Mouse (Mus musculus) lung, embryonic 15.5 days (tissue): ENCODE data around the gene Lyplal1. TPM values are rescaled to one million over a fixed set of nuclear protein-coding genes. Genes with fewer than 3 reads are reported as not detected.
A peak's percentile ranks its signal among the peaks of the same experiment; 100 is the strongest.

Experiments
- ATAC-seq: fragments of 200-750 bp; cut with Nextera tagmentation; 2 replicates; pipeline ENCODE4 v1.8.0; 2017; ENCODE audit warnings: moderate number of reproducible peaks, borderline replicate concordance; ENCODE audit not compliant: low FRiP score, low TSS enrichment; ENCODE audit errors: extremely low read depth
- H3K27ac ChIP-seq: fragments of 300-500 bp; sonication (generic); 2 replicates; pipeline ENCODE4 v1.5.1; 2015; ENCODE audit warnings: moderate library complexity, mild to moderate bottlenecking, inconsistent platforms
- H3K27me3 ChIP-seq: fragments of 300-500 bp; sonication (generic); 2 replicates; pipeline ENCODE4 v1.6.1; 2015; ENCODE audit warnings: inconsistent platforms
- H3K36me3 ChIP-seq: fragments of 300-500 bp; sonication (generic); 2 replicates; pipeline ENCODE4 v1.6.1; 2015; ENCODE audit warnings: inconsistent platforms
- H3K4me1 ChIP-seq: fragments of 300-500 bp; sonication (generic); 2 replicates; pipeline ENCODE4 v1.6.1; 2015; ENCODE audit warnings: inconsistent platforms
- H3K4me2 ChIP-seq: fragments of 300-500 bp; sonication (generic); 2 replicates; pipeline ENCODE4 v1.6.1; 2015; ENCODE audit warnings: inconsistent platforms, mild to moderate bottlenecking, moderate library complexity
- H3K4me3 ChIP-seq: fragments of 300-500 bp; sonication (generic); 2 replicates; pipeline ENCODE4 v1.5.1; 2015; ENCODE audit warnings: mild to moderate bottlenecking, inconsistent platforms
- H3K9ac ChIP-seq: fragments of 300-500 bp; sonication (generic); 2 replicates; pipeline ENCODE4 v1.6.1; 2015; ENCODE audit warnings: inconsistent platforms
- H3K9me3 ChIP-seq: fragments of 300-500 bp; sonication (generic); 2 replicates; pipeline ENCODE4 v1.6.1; 2016; ENCODE audit warnings: inconsistent platforms
- WGBS: fragments of 180-500 bp; shearing (Covaris S2); methylation state at CpG from one replicate; pipeline ENCODE4 v1.1.7; 2015; 5-methylcytosine and 5-hydroxymethylcytosine counted together
- polyA plus RNA-seq: library from polyadenylated mRNA; unstranded; fragments of >200 nt; fragmentation: Nextera tagmentation; extraction: Ambion mirVana; gene quantifications from 2 replicates; pipeline ENCODE4 v1.2.1, GENCODE M21; 2015

The Lyplal1 gene
- polyA plus RNA-seq, 1 experiment from 2014 or later: 29.0 TPM

- H3K9ac ChIP-seq: no peak overlapping the region
- no peak for ATAC-seq
- H3K27me3 ChIP-seq: no peaks in the 10 kb centered on the region
- peaks cover 9% of the 10 kb centered on the region; the same call in 1 of the 2 replicates for H3K4me1 ChIP-seq
- no peak overlapping the region for H3K27ac ChIP-seq
- H3K9me3 ChIP-seq: no peaks in the 10 kb centered on the region
- WGBS: 41% methylated on average over 5 of the region's 5 CpGs
- H3K4me2 ChIP-seq: no peak overlapping the region
- no peak overlapping the region for H3K4me3 ChIP-seq
- no peaks in the 10 kb centered on the region for H3K36me3 ChIP-seq
Observed at GRCm38 (mm10) chr1:186119856-186120255, 2.7 kb upstream of the Lyplal1 start.

DNA sequence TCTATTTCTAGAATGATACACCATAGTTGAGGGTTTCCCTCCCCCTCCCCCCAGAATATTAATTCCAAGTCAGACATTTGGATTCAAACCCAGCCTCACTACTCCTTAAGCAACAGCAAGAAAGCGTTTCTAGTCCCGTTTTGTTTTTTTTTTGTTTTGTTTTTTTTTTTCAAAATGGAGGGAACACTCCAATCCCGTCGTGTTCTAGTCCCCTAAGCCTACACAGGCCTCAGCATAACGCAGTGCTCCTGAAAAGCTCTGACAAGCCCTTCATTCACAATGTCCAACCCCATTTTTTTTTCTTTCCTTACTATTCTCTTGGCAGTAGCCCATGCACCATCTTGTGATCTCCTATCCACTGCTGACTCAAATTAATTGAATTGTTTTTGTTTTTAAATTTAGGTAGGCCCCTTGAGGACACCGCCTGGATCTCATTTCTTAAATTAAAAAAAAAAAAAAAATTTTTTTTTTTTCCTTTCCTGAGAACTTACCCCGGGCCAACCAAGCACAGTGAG lies 967 bp downstream of the Lyplal1 start:
- WGBS: 60% methylated on average over 7 of the region's 7 CpGs
- Histone ChIP-seq H3K36me3 (peaks cover 6% of the 10 kb centered on the region), H3K4me2 (peak overlapping the region; percentile 70), H3K4me1 (peaks cover 9% of the 10 kb centered on the region; the same call in 1 of the 2 replicates), H3K9me3 (no peaks in the 10 kb centered on the region), H3K27me3 (no peaks in the 10 kb centered on the region), H3K27ac (no peak overlapping the region), H3K4me3 (peak overlapping the region; percentile 81), H3K9ac (0 out of 2 replicates have a peak overlapping the region, but pooled peaks have one; percentile 89)
- ATAC-seq: no peak

DNA sequence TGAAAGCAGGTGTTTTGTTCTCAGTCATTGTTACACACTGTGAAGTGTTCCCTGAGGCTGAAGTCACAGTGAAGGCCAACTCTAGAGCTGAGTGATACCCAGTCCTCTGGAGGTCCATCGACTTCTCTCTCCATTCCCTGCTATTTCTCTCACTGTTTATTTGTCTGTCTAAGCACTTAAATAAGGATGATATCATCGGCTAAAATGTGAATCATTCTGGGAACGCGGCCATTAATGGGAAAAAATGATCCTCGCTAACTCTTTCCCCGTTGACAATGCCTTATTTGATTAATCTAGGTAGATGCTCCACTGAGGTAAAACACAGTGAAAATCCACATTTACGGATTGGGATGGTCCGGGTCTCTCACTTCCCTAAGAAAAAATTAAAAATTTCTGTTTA lies 14.8 kb downstream of the Lyplal1 start:
- H3K27me3 ChIP-seq: no peaks in the 10 kb centered on the region
- H3K9ac ChIP-seq: no peak overlapping the region
- H3K4me2 ChIP-seq: no peak overlapping the region
- WGBS: 64% methylated on average over 8 of the region's 8 CpGs
- no peaks in the 10 kb centered on the region for H3K36me3 ChIP-seq
- no peaks in the 10 kb centered on the region for H3K9me3 ChIP-seq
- H3K4me3 ChIP-seq: no peak overlapping the region
- no peak for ATAC-seq
- no peak overlapping the region for H3K27ac ChIP-seq
- no peaks in the 10 kb centered on the region for H3K4me1 ChIP-seq

- WGBS: 85% methylated on average over 2 of the region's 2 CpGs
- Histone ChIP-seq H3K27ac (no peak overlapping the region), H3K9ac (no peak overlapping the region), H3K4me3 (no peak overlapping the region), H3K36me3 (no peaks in the 10 kb centered on the region), H3K27me3 (no peaks in the 10 kb centered on the region), H3K4me2 (no peak overlapping the region), H3K9me3 (no peaks in the 10 kb centered on the region), H3K4me1 (0 out of 2 replicates have a peak, but pooled peaks cover 5% of the 10 kb centered on the region)
- ATAC-seq: no peak
Observed at GRCm38 (mm10) chr1:186066266-186066897, 50.7 kb downstream of the Lyplal1 start.

DNA sequence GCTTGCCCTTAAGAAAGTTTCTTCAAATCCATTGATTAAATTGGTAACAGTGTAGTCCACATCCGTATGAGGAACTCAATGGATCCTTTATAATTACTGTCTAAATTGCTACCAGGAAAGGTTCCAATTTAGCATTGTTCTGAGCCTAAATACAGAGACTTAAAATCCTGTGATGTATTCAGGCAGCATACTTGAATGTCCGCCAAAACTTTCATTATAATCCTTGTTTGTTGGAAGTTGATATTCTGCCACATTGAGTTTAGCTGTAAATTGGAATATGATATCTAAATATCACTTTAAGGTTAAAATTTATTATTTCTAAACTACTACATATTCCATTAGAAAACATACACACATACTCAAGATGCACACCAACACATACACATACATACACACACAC lies 57.1 kb downstream of the Lyplal1 start:
- Histone ChIP-seq H3K27me3 (no peaks in the 10 kb centered on the region), H3K4me1 (0 out of 2 replicates have a peak, but pooled peaks cover 5% of the 10 kb centered on the region), H3K4me3 (no peak overlapping the region), H3K4me2 (no peak overlapping the region), H3K9ac (no peak overlapping the region), H3K27ac (no peak overlapping the region), H3K36me3 (no peaks in the 10 kb centered on the region), H3K9me3 (no peaks in the 10 kb centered on the region)
- ATAC-seq: no peak
- 69% methylated on average over 2 of the region's 2 CpGs for WGBS

- Histone ChIP-seq H3K4me2 (no peak overlapping the region), H3K4me1 (no peaks in the 10 kb centered on the region), H3K4me3 (no peak overlapping the region), H3K36me3 (no peaks in the 10 kb centered on the region), H3K27ac (no peak overlapping the region), H3K27me3 (no peaks in the 10 kb centered on the region), H3K9me3 (no peaks in the 10 kb centered on the region), H3K9ac (no peak overlapping the region)
- 54% methylated on average over 7 of the region's 7 CpGs for WGBS
- no peak for ATAC-seq
Observed at GRCm38 (mm10) chr1:186054227-186054626, 62.9 kb downstream of the Lyplal1 start.

DNA sequence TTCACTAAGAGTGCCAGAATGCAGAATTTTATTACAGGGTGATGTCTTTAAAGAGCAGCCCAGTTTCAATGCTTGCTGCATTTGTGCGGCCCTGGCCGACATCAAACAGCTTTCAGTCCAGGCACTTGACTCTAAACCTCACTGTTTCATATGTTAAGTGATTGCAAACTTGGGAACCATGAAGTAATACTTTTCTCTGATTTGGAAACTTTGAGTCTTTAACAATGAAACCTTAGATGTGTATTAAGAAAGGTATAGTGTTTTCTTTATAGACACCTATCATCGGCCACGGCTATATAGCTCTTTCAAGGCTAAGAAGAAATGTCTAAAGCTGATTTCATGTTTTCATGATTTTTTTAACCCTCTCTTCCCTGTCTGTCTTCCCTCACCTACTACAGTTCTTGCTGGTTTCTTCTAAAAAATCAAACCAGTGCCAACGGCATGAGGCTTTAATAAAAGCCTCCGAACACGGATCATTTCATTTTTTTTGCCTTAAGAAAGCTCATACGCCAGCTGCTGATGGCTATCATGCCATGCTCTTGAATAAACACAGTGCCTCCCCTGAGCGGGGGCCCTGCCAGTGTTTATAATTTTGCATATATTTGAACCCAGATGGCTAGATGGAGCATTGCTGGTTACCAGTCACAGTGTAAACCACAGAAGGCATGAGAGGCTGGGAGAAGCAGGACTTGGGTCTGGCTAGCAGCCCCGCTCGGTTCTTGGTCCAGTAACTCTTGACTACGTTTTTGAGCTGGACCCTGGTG lies 63.6 kb downstream of the Lyplal1 start:
- no peak overlapping the region for H3K4me2 ChIP-seq
- H3K9me3 ChIP-seq: no peaks in the 10 kb centered on the region
- no peak overlapping the region for H3K9ac ChIP-seq
- no peaks in the 10 kb centered on the region for H3K36me3 ChIP-seq
- no peak overlapping the region for H3K4me3 ChIP-seq
- WGBS: 62% methylated on average over 12 of the region's 12 CpGs
- H3K27me3 ChIP-seq: no peaks in the 10 kb centered on the region
- H3K27ac ChIP-seq: no peak overlapping the region
- no peaks in the 10 kb centered on the region for H3K4me1 ChIP-seq
- ATAC-seq: no peak

DNA sequence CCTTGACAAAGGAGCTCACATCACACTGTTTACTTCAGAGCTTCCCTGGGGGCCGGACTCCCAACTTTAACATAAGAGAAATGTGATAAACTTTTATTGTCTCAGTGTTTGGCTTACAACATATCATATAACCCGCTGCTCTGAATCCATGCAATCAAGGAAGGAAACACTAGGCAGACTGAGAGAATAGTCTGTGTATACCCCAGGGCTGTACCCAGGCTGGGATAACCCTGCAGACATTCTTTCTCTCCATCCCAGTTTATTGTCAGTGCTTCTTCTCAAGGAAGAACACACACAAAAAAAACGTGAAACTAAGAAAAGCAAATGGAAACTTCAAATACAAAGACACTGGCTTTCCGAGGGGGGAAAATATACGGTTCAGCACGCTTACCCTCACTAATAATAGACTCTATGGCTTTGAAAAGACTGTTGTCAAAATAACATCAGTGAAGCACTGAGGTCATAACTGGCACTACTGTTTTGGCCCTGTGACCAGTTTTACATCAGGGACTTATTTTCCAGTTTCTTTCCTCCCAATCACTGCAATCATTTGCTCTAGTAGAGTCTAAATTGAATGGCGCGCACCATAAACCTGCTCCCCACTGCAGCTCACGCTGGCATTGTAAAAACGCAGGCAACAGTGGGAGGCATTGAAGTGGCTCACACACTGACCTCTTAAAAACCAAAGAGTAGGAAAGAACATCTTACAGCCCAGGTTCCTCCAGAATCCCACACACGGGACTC lies 73.2 kb downstream of the Lyplal1 start:
- Histone ChIP-seq H3K9me3 (no peaks in the 10 kb centered on the region), H3K4me2 (no peak overlapping the region), H3K27me3 (no peaks in the 10 kb centered on the region), H3K27ac (no peak overlapping the region), H3K36me3 (no peaks in the 10 kb centered on the region), H3K4me1 (no peaks in the 10 kb centered on the region), H3K9ac (no peak overlapping the region), H3K4me3 (no peak overlapping the region)
- no peak for ATAC-seq
- 75% methylated on average over 11 of the region's 11 CpGs for WGBS

GRCm38 (mm10) chr1:186041841-186042240 lies 75.3 kb downstream of the Lyplal1 start:
- Histone ChIP-seq H3K4me2 (no peak overlapping the region), H3K4me3 (no peak overlapping the region), H3K9me3 (no peaks in the 10 kb centered on the region), H3K27me3 (no peaks in the 10 kb centered on the region), H3K9ac (no peak overlapping the region), H3K27ac (no peak overlapping the region), H3K4me1 (no peaks in the 10 kb centered on the region), H3K36me3 (no peaks in the 10 kb centered on the region)
- ATAC-seq: no peak
- 53% methylated on average over 1 of the region's 1 CpGs for WGBS
